Mouse (Mus musculus): ENCODE measurements around the gene Tas2r115. TPM values are rescaled to one million over a fixed set of nuclear protein-coding genes. Genes with fewer than 3 reads are reported as not detected.
"Not testable (repeated sequence)": the region's sequence is repeated elsewhere in the genome, so short reads cannot be mapped to it uniquely, and the experiment has no call there.

The Tas2r115 gene
- not detected in 2 replicates for polyA plus RNA-seq (2015; fragmentation: Nextera tagmentation; extraction: Ambion mirVana)

DNA sequence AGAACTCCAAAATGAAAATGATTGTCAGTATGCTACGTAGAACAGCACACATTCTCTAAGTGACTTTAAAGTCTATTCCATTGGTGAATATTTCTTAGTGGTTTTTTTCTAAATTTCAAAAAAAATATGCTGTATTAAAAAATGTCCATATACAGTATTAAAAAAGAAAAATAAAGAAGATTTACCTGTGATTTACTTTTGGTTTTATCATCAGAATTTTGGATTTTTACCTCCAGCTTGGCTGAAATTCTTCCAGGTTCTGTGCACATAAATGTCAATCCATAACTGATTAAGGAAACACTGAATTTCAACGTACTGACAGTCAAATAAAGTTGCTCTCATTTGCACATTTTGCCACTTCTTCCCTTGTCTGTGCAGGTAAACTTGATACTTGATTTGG lies at the start of gene Tas2r115:
Gene Tas2r115 (minus strand): TSS at position 101 of the 400 bp plus-strand sequence.
- H3K27me3 ChIP-seq (replicated peaks), result no peaks in the 10 kb centered on the region
- H3K4me2 ChIP-seq, result no peak within 1 kb of the TSS
- no peaks in the 10 kb centered on the region for H3K36me3 ChIP-seq (replicated peaks)
- no peak within 1 kb of the TSS for H3K9ac ChIP-seq
- H3K9me3 ChIP-seq, result no peaks in the 10 kb centered on the region
- no peak within 1 kb of the TSS for H3K4me3 ChIP-seq
- WGBS, result 79% methylated on average over 2 of the region's 2 CpGs
- ATAC-seq (replicated peaks), result no peak
- no peak within 1 kb of the TSS for H3K27ac ChIP-seq
- H3K4me1 ChIP-seq, result no peaks in the 10 kb centered on the region

DNA sequence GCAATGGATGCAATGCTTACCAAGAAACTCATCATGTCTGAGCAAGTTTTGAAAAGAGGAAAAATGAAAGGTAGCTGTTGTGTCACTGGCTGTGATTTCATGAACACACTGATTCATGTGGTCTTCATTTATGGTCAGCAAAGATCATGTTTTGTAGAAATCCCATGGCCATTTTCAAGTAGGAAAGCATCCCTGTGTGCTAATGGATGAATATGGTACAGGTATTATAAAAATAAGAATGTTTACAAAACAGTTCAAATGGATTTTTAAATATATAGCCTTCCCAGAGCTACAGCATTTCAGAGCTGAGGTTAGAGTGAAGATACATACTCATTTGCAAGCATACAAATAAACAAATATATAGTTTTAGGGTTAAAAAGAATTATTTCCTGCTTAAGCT lies 40.2 kb upstream of the Tas2r115 start, which contains the start of gene Tas2r136:
Gene Tas2r136 (minus strand): TSS at position 101 of the 400 bp plus-strand sequence.
- no peak within 1 kb of the TSS for H3K4me3 ChIP-seq
- H3K9ac ChIP-seq, result no peak within 1 kb of the TSS
- H3K4me1 ChIP-seq, result no peaks in the 10 kb centered on the region
- no peaks in the 10 kb centered on the region for H3K27me3 ChIP-seq (replicated peaks)
- no peaks in the 10 kb centered on the region for H3K9me3 ChIP-seq
- no peak for ATAC-seq (replicated peaks)
- H3K36me3 ChIP-seq (replicated peaks), result no peaks in the 10 kb centered on the region
- H3K27ac ChIP-seq, result no peak within 1 kb of the TSS
- no peak within 1 kb of the TSS for H3K4me2 ChIP-seq

DNA sequence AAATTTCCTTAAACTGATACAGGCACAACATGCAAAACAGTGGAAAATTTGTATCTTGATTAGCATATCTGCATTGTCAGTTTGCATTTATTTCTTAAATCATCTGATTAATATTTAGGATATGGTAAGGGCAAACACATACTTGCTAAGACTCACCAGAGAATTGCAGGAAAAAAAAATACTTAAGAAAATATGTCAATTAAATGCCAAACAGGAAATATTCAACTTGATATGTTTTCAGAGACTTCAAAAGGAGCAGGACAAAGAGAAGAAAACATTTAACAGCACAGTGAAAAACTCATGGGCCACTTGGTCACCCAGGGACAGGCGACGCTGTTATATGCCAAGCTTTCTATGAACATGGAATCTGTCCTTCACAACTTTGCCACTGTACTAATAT lies 24.0 kb upstream of the Tas2r115 start, which contains the start of gene Tas2r102:
Gene Tas2r102 (plus strand): TSS at position 301 of the 400 bp plus-strand sequence.
- no peak for ATAC-seq (replicated peaks)
- no peaks in the 10 kb centered on the region for H3K4me1 ChIP-seq
- H3K4me3 ChIP-seq, result no peak within 1 kb of the TSS
- H3K9ac ChIP-seq, result no peak within 1 kb of the TSS
- no peaks in the 10 kb centered on the region for H3K27me3 ChIP-seq (replicated peaks)
- H3K9me3 ChIP-seq, result no peaks in the 10 kb centered on the region
- H3K36me3 ChIP-seq (replicated peaks), result no peaks in the 10 kb centered on the region
- H3K4me2 ChIP-seq, result no peak within 1 kb of the TSS
- H3K27ac ChIP-seq, result no peak within 1 kb of the TSS
- WGBS, result 95% methylated on average over 2 of the region's 2 CpGs

DNA sequence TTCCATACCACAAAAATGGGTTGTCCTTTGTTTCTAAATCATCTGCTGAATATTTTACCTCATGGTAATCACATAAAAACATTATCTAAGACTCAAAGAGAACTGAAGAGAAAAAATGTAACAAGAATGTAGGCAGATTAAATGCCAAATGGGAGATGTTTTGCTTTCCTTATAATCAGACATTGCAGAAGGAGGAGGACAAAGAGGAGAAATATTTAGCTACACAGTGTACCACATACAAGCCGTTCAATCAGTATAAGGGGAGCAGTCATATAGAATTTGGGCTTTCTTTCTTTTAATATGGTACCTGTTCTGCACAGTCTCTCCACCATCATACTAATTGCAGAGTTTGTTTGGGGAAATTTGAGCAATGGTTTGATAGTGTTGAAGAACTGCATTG lies 16.6 kb upstream of the Tas2r115 start, which contains the start of gene Tas2r124:
Gene Tas2r124 (plus strand): TSS at position 301 of the 400 bp plus-strand sequence.
- no peak within 1 kb of the TSS for H3K4me2 ChIP-seq
- no peaks in the 10 kb centered on the region for H3K9me3 ChIP-seq
- no peaks in the 10 kb centered on the region for H3K36me3 ChIP-seq (replicated peaks)
- no peaks in the 10 kb centered on the region for H3K4me1 ChIP-seq
- no peak within 1 kb of the TSS for H3K9ac ChIP-seq
- 84% methylated on average over 1 of the region's 1 CpGs for WGBS
- no peak for ATAC-seq (replicated peaks)
- no peak within 1 kb of the TSS for H3K4me3 ChIP-seq
- no peak within 1 kb of the TSS for H3K27ac ChIP-seq
- no peaks in the 10 kb centered on the region for H3K27me3 ChIP-seq (replicated peaks)

DNA sequence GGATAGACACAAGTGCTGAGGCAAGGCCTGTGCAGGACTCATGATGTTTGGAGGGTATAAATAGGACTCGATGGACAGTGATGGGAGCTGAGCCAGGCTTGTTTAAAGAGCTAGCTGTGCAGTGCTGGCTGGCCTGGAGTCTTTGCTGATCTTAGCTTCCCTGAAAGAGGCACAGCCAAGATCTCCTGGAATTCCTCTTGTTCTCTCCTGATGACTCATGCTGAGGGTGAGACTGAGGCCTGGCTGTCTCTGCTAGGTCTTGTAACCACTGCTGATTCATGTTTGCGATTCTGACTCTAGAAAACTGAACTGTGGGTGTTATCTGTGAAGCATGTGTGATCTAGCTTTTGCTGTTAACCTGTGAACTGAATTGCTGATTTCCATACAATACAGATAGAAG lies 12.4 kb upstream of the Tas2r115 start:
- H3K4me2 ChIP-seq, result no peak overlapping the region
- no peak overlapping the region for H3K27ac ChIP-seq
- no peaks in the 10 kb centered on the region for H3K27me3 ChIP-seq (replicated peaks)
- no peaks in the 10 kb centered on the region for H3K4me1 ChIP-seq
- no peak overlapping the region for H3K9ac ChIP-seq
- 86% methylated on average over 2 of the region's 2 CpGs for WGBS
- no peak overlapping the region for H3K4me3 ChIP-seq
- no peaks in the 10 kb centered on the region for H3K36me3 ChIP-seq (replicated peaks)
- no peak for ATAC-seq (replicated peaks)
- no peaks in the 10 kb centered on the region for H3K9me3 ChIP-seq

DNA sequence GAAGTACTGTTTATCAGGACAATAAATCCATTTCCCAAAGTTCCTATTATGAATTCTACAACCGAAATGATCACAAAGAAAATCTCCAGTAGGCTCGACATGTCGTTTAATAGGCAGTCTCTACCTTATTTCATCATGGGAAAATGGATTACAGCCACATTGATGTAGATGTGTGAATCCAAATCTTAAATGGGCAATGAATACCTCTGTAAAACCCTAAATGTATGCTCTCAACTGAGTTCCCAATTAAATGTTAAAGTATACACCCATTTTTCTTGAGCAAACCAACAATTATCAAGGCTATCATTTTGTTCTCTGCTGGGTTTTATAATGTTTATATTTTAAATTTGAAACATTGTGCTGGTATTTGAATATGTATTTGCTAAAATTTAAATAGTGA lies 26.0 kb downstream of the Tas2r115 start, which contains the start of gene Tas2r122:
Gene Tas2r122 (minus strand): TSS at position 101 of the 400 bp plus-strand sequence.
- Histone ChIP-seq H3K27me3 (replicated peaks) (no peaks in the 10 kb centered on the region), H3K36me3 (replicated peaks) (no peaks in the 10 kb centered on the region), H3K9me3 (no peaks in the 10 kb centered on the region), H3K9ac (no peak within 1 kb of the TSS), H3K4me3 (no peak within 1 kb of the TSS), H3K4me2 (no peak within 1 kb of the TSS), H3K4me1 (no peaks in the 10 kb centered on the region), H3K27ac (no peak within 1 kb of the TSS)
- 85% methylated on average over 3 of the region's 3 CpGs for WGBS
- no peak for ATAC-seq (replicated peaks)

DNA sequence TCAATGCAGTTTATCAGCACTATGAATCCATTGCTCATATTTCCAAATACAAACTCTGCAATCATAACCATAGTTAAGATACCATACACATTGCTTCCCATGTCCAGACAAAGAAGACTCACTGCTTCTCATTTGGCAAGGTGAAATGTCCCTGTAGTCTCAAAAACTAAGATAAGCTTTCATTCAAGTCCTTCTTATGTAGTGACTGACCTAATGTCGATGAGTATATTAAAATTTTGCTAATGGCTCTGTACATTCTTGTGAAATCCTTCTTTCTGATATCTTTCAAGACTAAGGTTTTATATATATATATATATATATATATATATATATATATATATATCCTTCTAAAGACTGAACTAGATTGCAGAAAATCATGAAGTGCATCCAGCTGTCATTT lies 36.9 kb downstream of the Tas2r115 start, which contains the start of gene Tas2r121:
Gene Tas2r121 (minus strand): TSS at position 101 of the 400 bp plus-strand sequence.
- Histone ChIP-seq H3K9ac (no peak within 1 kb of the TSS), H3K9me3 (no peaks in the 10 kb centered on the region), H3K4me1 (no peaks in the 10 kb centered on the region), H3K36me3 (replicated peaks) (no peaks in the 10 kb centered on the region), H3K4me2 (no peak within 1 kb of the TSS), H3K27ac (no peak within 1 kb of the TSS), H3K4me3 (no peak within 1 kb of the TSS), H3K27me3 (replicated peaks) (no peaks in the 10 kb centered on the region)
- ATAC-seq (replicated peaks), result no peak
- WGBS, result 76% methylated on average over 1 of the region's 1 CpGs

DNA sequence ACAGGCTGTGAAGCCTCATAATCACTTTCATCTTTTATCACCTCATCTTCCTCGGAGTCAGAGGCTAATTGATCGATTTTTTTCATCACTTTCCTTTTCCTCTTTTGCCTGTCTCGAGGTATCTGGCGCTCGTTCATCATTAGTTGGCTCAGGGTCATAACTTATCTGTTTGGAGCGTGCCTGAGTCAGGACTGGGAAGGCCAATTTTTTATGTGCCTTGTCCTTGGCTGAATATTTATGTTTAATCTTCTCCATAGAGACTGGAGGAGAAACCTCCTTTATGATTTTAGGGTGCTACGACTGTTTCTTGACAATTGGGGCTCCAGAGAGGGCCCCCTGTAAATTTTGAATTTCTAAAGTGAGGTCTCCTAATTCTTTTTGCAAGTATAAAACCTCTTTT lies 46.2 kb downstream of the Tas2r115 start:
- not testable (repeated sequence) for ATAC-seq (replicated peaks); H3K9ac ChIP-seq; H3K9me3 ChIP-seq; H3K4me1 ChIP-seq; H3K4me2 ChIP-seq; H3K27me3 ChIP-seq (replicated peaks); H3K4me3 ChIP-seq; H3K36me3 ChIP-seq (replicated peaks); H3K27ac ChIP-seq
- whole genome bisulfite sequencing, result 91% methylated on average over 7 of the region's 7 CpGs

Other genes starting within 250 kb of the Tas2r115 start
- gene Prh1, start 168.2 kb downstream of the Tas2r115 start, polyA plus RNA-seq (2015; fragmentation: Nextera tagmentation; extraction: Ambion mirVana), result not detected in 2 replicates
- gene Prp2, start 142.1 kb downstream of the Tas2r115 start, polyA plus RNA-seq (2015; fragmentation: Nextera tagmentation; extraction: Ambion mirVana), result not detected in 2 replicates
- gene A630073D07Rik, start 86.5 kb downstream of the Tas2r115 start, polyA plus RNA-seq (2015; fragmentation: Nextera tagmentation; extraction: Ambion mirVana), result not detected in 2 replicates
- gene Tas2r120, start 81.1 kb downstream of the Tas2r115 start, polyA plus RNA-seq (2015; fragmentation: Nextera tagmentation; extraction: Ambion mirVana), result not detected in 2 replicates
- gene Tas2r121, start 37.0 kb downstream of the Tas2r115 start, polyA plus RNA-seq (2015; fragmentation: Nextera tagmentation; extraction: Ambion mirVana), result not detected in 2 replicates
- gene Tas2r122, start 26.1 kb downstream of the Tas2r115 start, polyA plus RNA-seq (2015; fragmentation: Nextera tagmentation; extraction: Ambion mirVana), result not detected in 2 replicates
- gene Tas2r124, start 16.7 kb upstream of the Tas2r115 start, polyA plus RNA-seq (2015; fragmentation: Nextera tagmentation; extraction: Ambion mirVana), result not detected in 2 replicates
- gene Tas2r102, start 24.1 kb upstream of the Tas2r115 start, polyA plus RNA-seq (2015; fragmentation: Nextera tagmentation; extraction: Ambion mirVana), result not detected in 2 replicates
- not detected in 2 replicates for gene Tas2r136, start 40.1 kb upstream of the Tas2r115 start, polyA plus RNA-seq (2015; fragmentation: Nextera tagmentation; extraction: Ambion mirVana)
- not detected in 2 replicates for gene Tas2r117, start 64.8 kb upstream of the Tas2r115 start, polyA plus RNA-seq (2015; fragmentation: Nextera tagmentation; extraction: Ambion mirVana)
- gene Tas2r123, start 109.1 kb upstream of the Tas2r115 start, polyA plus RNA-seq (2015; fragmentation: Nextera tagmentation; extraction: Ambion mirVana), result not detected in 2 replicates
- not detected in 2 replicates for gene Tas2r116, start 117.4 kb upstream of the Tas2r115 start, polyA plus RNA-seq (2015; fragmentation: Nextera tagmentation; extraction: Ambion mirVana)
- gene Tas2r110, start 130.0 kb upstream of the Tas2r115 start, polyA plus RNA-seq (2015; fragmentation: Nextera tagmentation; extraction: Ambion mirVana), result not detected in 2 replicates
- not detected in 2 replicates for gene Tas2r113, start 155.0 kb upstream of the Tas2r115 start, polyA plus RNA-seq (2015; fragmentation: Nextera tagmentation; extraction: Ambion mirVana)
- gene Tas2r125, start 171.6 kb upstream of the Tas2r115 start, polyA plus RNA-seq (2015; fragmentation: Nextera tagmentation; extraction: Ambion mirVana), result not detected in 2 replicates
- not detected in 2 replicates for gene Tas2r129, start 213.1 kb upstream of the Tas2r115 start, polyA plus RNA-seq (2015; fragmentation: Nextera tagmentation; extraction: Ambion mirVana)
- not detected in 2 replicates for gene Tas2r131, start 219.9 kb upstream of the Tas2r115 start, polyA plus RNA-seq (2015; fragmentation: Nextera tagmentation; extraction: Ambion mirVana)
- not detected in 2 replicates for gene Tas2r109, start 242.9 kb upstream of the Tas2r115 start, polyA plus RNA-seq (2015; fragmentation: Nextera tagmentation; extraction: Ambion mirVana)